Mouse (Mus musculus): ENCODE results near the gene Fam83g. TPM values are rescaled to one million over a fixed set of nuclear protein-coding genes. Genes with fewer than 3 reads are reported as not detected.

Fam83g gene
- polyA plus RNA-seq, 1 experiment from 2014 or later = 0.76 TPM

DNA sequence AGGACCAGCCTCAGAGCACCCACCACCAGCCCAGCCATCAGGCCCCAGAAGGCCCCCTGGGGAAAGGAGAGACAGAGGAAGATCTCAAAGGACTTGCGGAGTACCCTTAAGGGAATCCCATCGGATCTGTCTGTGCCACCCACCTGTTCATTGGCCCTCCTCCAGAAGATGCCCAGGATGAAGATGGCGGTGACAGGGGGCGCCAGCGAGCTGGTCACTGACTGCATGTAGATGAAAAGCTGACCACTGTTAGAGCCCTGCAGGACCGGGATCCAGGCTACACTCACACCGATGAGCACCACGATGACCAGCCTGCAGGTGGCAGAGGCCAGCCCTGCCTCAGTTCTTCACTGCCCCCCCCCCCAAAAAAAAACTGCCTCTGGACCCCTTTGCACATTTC is 10.2 kb upstream of the Fam83g start:
- H3K9me3 ChIP-seq (replicated peaks; ENCODE audit: control insufficient read depth, low read length) = no peaks in the 10 kb centered on the region
- no peak overlapping the region for H3K9ac ChIP-seq (replicated peaks; ENCODE audit: low read length)
- no peak overlapping the region for H3K27ac ChIP-seq (replicated peaks; ENCODE audit: low read depth, low read length)
- H3K36me3 ChIP-seq (replicated peaks; ENCODE audit: control insufficient read depth, insufficient read depth, low read depth, low read length) = no peaks in the 10 kb centered on the region
- no peak for ATAC-seq (replicated peaks; ENCODE audit: insufficient number of reproducible peaks, low FRiP score, low TSS enrichment, low read depth)
- no peak overlapping the region for H3K4me3 ChIP-seq (ENCODE audit: low read depth, low read length)
- DNase-seq (ENCODE audit: low spot score) = no peak
- H3K4me2 ChIP-seq (ENCODE audit: low read depth, low read length) = no peak overlapping the region
- WGBS = 32% methylated on average over 8 of the region's 8 CpGs
- no peaks in the 10 kb centered on the region for H3K27me3 ChIP-seq (ENCODE audit: control insufficient read depth, insufficient read depth, low read length)
- peaks cover 3% of the 10 kb centered on the region; the same call in 1 of the 2 replicates for H3K4me1 ChIP-seq (ENCODE audit: control insufficient read depth, insufficient read depth, low read length)

DNA sequence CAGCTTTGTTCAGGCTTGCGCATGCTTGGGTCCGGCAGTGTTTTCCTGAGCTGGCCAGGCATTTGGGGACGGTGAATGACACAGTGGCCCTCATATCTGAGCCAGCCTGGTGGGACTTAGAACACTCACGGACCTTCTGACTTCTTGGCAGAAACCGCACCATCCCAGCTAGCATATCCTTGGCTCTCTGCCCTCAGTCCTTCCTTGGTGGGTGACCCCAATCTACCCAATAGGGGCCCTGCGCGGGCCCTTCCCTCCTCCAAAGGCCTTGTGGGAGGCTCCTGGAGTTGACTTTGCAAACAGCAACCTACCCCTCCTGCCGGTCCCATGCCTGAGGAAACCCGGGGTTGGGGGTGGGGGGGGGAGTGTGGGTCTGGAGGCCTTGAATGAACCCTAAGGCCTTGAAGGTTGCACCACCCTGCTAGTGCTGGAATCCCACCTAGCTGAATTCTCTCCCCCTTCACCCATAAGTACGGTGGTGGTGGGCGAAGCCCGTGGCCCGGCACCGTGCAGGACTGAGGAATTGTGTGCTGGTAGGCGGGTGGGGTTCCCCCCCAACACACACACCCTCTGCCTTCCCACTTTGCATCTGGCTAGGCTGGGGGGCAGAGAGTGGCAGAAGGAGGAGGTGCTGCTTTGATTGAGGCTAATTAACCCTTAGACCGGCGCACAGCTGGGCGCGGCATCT is 9.6 kb upstream of the Fam83g start:
- DNase-seq (ENCODE audit: low spot score) = no peak
- WGBS = 28% methylated on average over 17 of the region's 19 CpGs

DNA sequence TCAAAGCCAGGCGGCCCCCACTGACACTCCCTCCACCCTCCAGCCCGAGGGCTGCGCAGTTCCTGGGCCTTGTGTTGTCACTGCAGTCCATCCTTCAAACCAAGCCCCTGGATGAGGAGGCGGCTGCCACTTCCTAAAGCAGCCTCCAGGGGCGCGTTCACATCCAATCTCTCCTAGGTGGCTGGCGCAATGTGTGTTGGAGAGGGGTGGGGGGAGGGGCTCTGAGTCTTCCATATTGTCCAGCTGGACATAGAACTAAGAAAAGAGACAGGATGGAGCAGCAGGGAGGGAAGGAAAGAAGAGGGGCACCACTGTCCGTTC is 9.1 kb upstream of the Fam83g start:
- 1% methylated on average over 8 of the region's 8 CpGs for WGBS
- Histone ChIP-seq H3K36me3 (replicated peaks; ENCODE audit: control insufficient read depth, insufficient read depth, low read depth, low read length) (no peaks in the 10 kb centered on the region), H3K4me2 (ENCODE audit: low read depth, low read length) (no peak overlapping the region), H3K4me1 (ENCODE audit: control insufficient read depth, insufficient read depth, low read length) (peaks cover 3% of the 10 kb centered on the region; the same call in 1 of the 2 replicates), H3K27ac (replicated peaks; ENCODE audit: low read depth, low read length) (no peak overlapping the region), H3K27me3 (ENCODE audit: control insufficient read depth, insufficient read depth, low read length) (no peaks in the 10 kb centered on the region; the same call in 1 of the 2 replicates), H3K9me3 (replicated peaks; ENCODE audit: control insufficient read depth, low read length) (no peaks in the 10 kb centered on the region), H3K9ac (replicated peaks; ENCODE audit: low read length) (no peak overlapping the region; the same call in 1 of the 2 replicates), H3K4me3 (ENCODE audit: low read depth, low read length) (no peak overlapping the region)
- DNase-seq (ENCODE audit: low spot score) (peak; percentile 86), ATAC-seq (replicated peaks; ENCODE audit: insufficient number of reproducible peaks, low FRiP score, low TSS enrichment, low read depth) (peak; percentile 61)

More for the DNA sequence above, 9.6 kb upstream of the Fam83g start:
- Histone ChIP-seq H3K27ac (replicated peaks; ENCODE audit: low read depth, low read length) (no peak overlapping the region), H3K4me2 (ENCODE audit: low read depth, low read length) (no peak overlapping the region), H3K9me3 (replicated peaks; ENCODE audit: control insufficient read depth, low read length) (no peaks in the 10 kb centered on the region), H3K4me3 (ENCODE audit: low read depth, low read length) (no peak overlapping the region), H3K4me1 (ENCODE audit: control insufficient read depth, insufficient read depth, low read length) (peaks cover 3% of the 10 kb centered on the region; the same call in 1 of the 2 replicates), H3K36me3 (replicated peaks; ENCODE audit: control insufficient read depth, insufficient read depth, low read depth, low read length) (no peaks in the 10 kb centered on the region), H3K9ac (replicated peaks; ENCODE audit: low read length) (no peak overlapping the region; the same call in 1 of the 2 replicates), H3K27me3 (ENCODE audit: control insufficient read depth, insufficient read depth, low read length) (no peaks in the 10 kb centered on the region; the same call in 1 of the 2 replicates)
- peak; percentile 58 for ATAC-seq (replicated peaks; ENCODE audit: insufficient number of reproducible peaks, low FRiP score, low TSS enrichment, low read depth)

DNA sequence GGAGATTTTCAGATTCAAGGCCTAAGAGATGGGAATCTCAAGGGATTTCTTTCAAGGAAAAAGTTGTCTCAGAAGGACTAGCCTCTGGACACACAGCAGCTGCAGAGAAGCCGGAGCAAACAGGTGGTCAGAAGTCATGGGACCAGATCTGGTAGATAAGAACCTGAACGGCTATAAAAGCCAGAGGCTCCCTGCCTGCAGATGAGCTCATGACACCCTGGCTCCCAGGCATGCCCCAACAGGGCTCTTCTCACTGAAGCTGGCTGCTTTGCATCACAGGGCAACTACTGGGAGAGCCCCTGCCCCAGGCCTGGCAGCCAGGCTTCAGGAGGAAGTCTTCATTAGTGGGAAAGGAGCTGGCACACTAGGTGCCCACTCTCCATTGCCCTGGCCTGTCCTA is 8.6 kb upstream of the Fam83g start:
- Histone ChIP-seq H3K4me1 (ENCODE audit: control insufficient read depth, insufficient read depth, low read length) (peaks cover 3% of the 10 kb centered on the region; the same call in 1 of the 2 replicates), H3K9me3 (replicated peaks; ENCODE audit: control insufficient read depth, low read length) (no peaks in the 10 kb centered on the region), H3K27ac (replicated peaks; ENCODE audit: low read depth, low read length) (no peak overlapping the region), H3K9ac (replicated peaks; ENCODE audit: low read length) (no peak overlapping the region), H3K27me3 (ENCODE audit: control insufficient read depth, insufficient read depth, low read length) (no peaks in the 10 kb centered on the region; the same call in 1 of the 2 replicates), H3K36me3 (replicated peaks; ENCODE audit: control insufficient read depth, insufficient read depth, low read depth, low read length) (no peaks in the 10 kb centered on the region), H3K4me2 (ENCODE audit: low read depth, low read length) (no peak overlapping the region), H3K4me3 (ENCODE audit: low read depth, low read length) (no peak overlapping the region)
- 69% methylated on average over 2 of the region's 2 CpGs for WGBS
- ATAC-seq (replicated peaks; ENCODE audit: insufficient number of reproducible peaks, low FRiP score, low TSS enrichment, low read depth) (no peak), DNase-seq (ENCODE audit: low spot score) (no peak)

- Histone ChIP-seq H3K27ac (replicated peaks; ENCODE audit: low read depth, low read length) (no peak overlapping the region), H3K4me3 (ENCODE audit: low read depth, low read length) (no peak overlapping the region), H3K4me1 (ENCODE audit: control insufficient read depth, insufficient read depth, low read length) (peaks cover 3% of the 10 kb centered on the region; the same call in 1 of the 2 replicates), H3K27me3 (ENCODE audit: control insufficient read depth, insufficient read depth, low read length) (no peaks in the 10 kb centered on the region; the same call in 1 of the 2 replicates), H3K9me3 (replicated peaks; ENCODE audit: control insufficient read depth, low read length) (no peaks in the 10 kb centered on the region), H3K9ac (replicated peaks; ENCODE audit: low read length) (no peak overlapping the region), H3K4me2 (ENCODE audit: low read depth, low read length) (no peak overlapping the region), H3K36me3 (replicated peaks; ENCODE audit: control insufficient read depth, insufficient read depth, low read depth, low read length) (no peaks in the 10 kb centered on the region)
- DNase-seq (ENCODE audit: low spot score) (peak; percentile 76), ATAC-seq (replicated peaks; ENCODE audit: insufficient number of reproducible peaks, low FRiP score, low TSS enrichment, low read depth) (no peak; the same call in 1 of the 2 replicates)
- 21% methylated on average over 7 of the region's 7 CpGs for WGBS
Observed at GRCm38 (mm10) chr11:61676216-61676854, 7.6 kb upstream of the Fam83g start.

GRCm38 (mm10) chr11:61677709-61678108 is 6.2 kb upstream of the Fam83g start:
- ATAC-seq (replicated peaks; ENCODE audit: insufficient number of reproducible peaks, low FRiP score, low TSS enrichment, low read depth) (no peak), DNase-seq (ENCODE audit: low spot score) (no peak)
- 90% methylated on average over 4 of the region's 4 CpGs for WGBS
- Histone ChIP-seq H3K27me3 (ENCODE audit: control insufficient read depth, insufficient read depth, low read length) (no peaks in the 10 kb centered on the region; the same call in 1 of the 2 replicates), H3K9ac (replicated peaks; ENCODE audit: low read length) (no peak overlapping the region), H3K4me3 (ENCODE audit: low read depth, low read length) (no peak overlapping the region), H3K9me3 (replicated peaks; ENCODE audit: control insufficient read depth, low read length) (no peaks in the 10 kb centered on the region), H3K4me1 (ENCODE audit: control insufficient read depth, insufficient read depth, low read length) (peaks cover 3% of the 10 kb centered on the region; the same call in 1 of the 2 replicates), H3K4me2 (ENCODE audit: low read depth, low read length) (no peak overlapping the region), H3K36me3 (replicated peaks; ENCODE audit: control insufficient read depth, insufficient read depth, low read depth, low read length) (no peaks in the 10 kb centered on the region), H3K27ac (replicated peaks; ENCODE audit: low read depth, low read length) (no peak overlapping the region)

DNA sequence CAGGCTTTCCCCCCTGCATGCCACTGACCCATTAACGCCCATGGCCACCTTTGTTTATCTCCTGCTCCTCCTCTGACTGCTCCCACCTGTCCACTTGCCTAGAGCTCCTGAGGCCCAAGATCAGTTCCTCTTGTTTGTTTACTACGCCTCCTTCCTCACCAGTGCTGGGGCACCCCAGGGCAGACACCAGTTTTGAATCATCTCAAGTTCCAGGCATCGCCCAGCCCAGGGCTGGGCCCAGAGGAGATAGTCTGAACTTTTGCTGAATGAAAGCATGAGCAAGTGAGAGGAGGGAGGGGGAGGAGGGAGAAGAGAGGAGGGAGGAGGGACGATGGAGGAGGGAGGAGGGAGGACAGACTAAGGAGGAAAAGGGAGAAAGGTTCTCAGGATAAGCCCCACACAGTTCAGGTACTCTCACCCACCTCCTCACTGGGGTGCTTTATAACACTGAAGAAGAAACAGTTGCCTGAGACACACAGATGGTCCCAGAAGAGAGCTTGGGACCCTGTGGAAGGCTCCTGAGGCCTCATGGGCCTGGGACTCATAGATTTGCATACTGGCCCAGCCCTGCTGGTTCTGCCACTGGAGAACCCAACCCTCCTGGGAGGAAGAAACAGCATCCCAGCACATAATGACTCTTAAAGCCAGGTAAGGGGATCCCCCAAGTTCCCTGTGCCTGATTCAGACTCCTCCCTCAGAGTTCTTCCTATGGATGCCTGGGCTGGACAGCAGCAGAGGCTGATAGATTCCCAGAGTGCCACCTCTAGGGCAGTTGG is 4.6 kb upstream of the Fam83g start:
- Histone ChIP-seq H3K27me3 (ENCODE audit: control insufficient read depth, insufficient read depth, low read length) (peaks cover 7% of the 10 kb centered on the region), H3K4me3 (ENCODE audit: low read depth, low read length) (no peak overlapping the region), H3K27ac (replicated peaks; ENCODE audit: low read depth, low read length) (no peak overlapping the region), H3K9me3 (replicated peaks; ENCODE audit: control insufficient read depth, low read length) (no peaks in the 10 kb centered on the region), H3K4me2 (ENCODE audit: low read depth, low read length) (no peak overlapping the region), H3K36me3 (replicated peaks; ENCODE audit: control insufficient read depth, insufficient read depth, low read depth, low read length) (no peaks in the 10 kb centered on the region), H3K9ac (replicated peaks; ENCODE audit: low read length) (no peak overlapping the region), H3K4me1 (ENCODE audit: control insufficient read depth, insufficient read depth, low read length) (peaks cover 3% of the 10 kb centered on the region; the same call in 1 of the 2 replicates)
- WGBS = 62% methylated on average over 4 of the region's 4 CpGs
- no peak for ATAC-seq (replicated peaks; ENCODE audit: insufficient number of reproducible peaks, low FRiP score, low TSS enrichment, low read depth)
- no peak for DNase-seq (ENCODE audit: low spot score)
